Mouse (Mus musculus) intestine, postnatal 0 days (tissue): ENCODE measurements around the gene Lrrc23. TPM values are rescaled to one million over a fixed set of nuclear protein-coding genes. Genes with fewer than 3 reads are reported as not detected.
A peak's percentile ranks its signal among the peaks of the same experiment; 100 is the strongest.

Source experiments
- ATAC-seq: fragments of 200-750 bp; cut with Nextera tagmentation; 2 replicates; pipeline ENCODE4 v1.8.0; 2017; ENCODE audit warnings: mild to moderate bottlenecking, moderate TSS enrichment, moderate library complexity
- H3K27ac ChIP-seq: fragments of 300-500 bp; sonication (generic); 2 replicates; pipeline ENCODE4 v1.5.1; 2014; ENCODE audit warnings: mild to moderate bottlenecking, low read depth, low read length, moderate library complexity
- H3K27me3 ChIP-seq: fragments of 300-500 bp; sonication (generic); replicated peaks from 2 replicates; pipeline ENCODE4 v1.6.1; 2014; ENCODE audit warnings: low read length, mixed read lengths; ENCODE audit not compliant: control insufficient read depth, insufficient read depth
- H3K36me3 ChIP-seq: fragments of 300-500 bp; sonication (generic); 2 replicates; pipeline ENCODE4 v1.6.1; 2014; ENCODE audit warnings: mild to moderate bottlenecking, moderate library complexity; ENCODE audit not compliant: control insufficient read depth, insufficient read depth
- H3K4me1 ChIP-seq: fragments of 300-500 bp; sonication (generic); replicated peaks from 2 replicates; pipeline ENCODE4 v1.6.1; 2014; ENCODE audit warnings: antibody characterized with exemption, low read length, mixed read lengths; ENCODE audit not compliant: control insufficient read depth, insufficient read depth
- H3K4me2 ChIP-seq: fragments of 300-500 bp; sonication (generic); replicated peaks from 2 replicates; pipeline ENCODE4 v1.6.1; 2014; ENCODE audit warnings: low read depth, mild to moderate bottlenecking, moderate library complexity
- H3K4me3 ChIP-seq: fragments of 300-500 bp; sonication (generic); 2 replicates; pipeline ENCODE4 v1.5.1; 2014; ENCODE audit warnings: low read depth, low read length
- H3K9ac ChIP-seq: fragments of 300-500 bp; sonication (generic); 2 replicates; pipeline ENCODE4 v1.6.1; 2014; ENCODE audit warnings: mild to moderate bottlenecking, low read depth, low read length
- H3K9me3 ChIP-seq: fragments of 300-500 bp; sonication (generic); 2 replicates; pipeline ENCODE4 v1.6.1; 2016; ENCODE audit warnings: mixed run types; ENCODE audit not compliant: control insufficient read depth
- CTCF ChIP-seq: sonication (generic); IDR thresholded peaks from 2 replicates; pipeline ENCODE4 v1.5.1; 2016; ENCODE audit warnings: low read depth, mild to moderate bottlenecking, control low read depth, antibody characterized with exemption, moderate library complexity
- WGBS: fragments of 180-500 bp; shearing (Covaris S2); extraction: QIAGEN DNeasy Blood & Tissue Kit; methylation state at CpG from one replicate; pipeline ENCODE4 v1.1.7; 2014; 5-methylcytosine and 5-hydroxymethylcytosine counted together
- polyA plus RNA-seq: library from polyadenylated mRNA; unstranded; fragments of >200 nt; fragmentation: Nextera tagmentation; extraction: Ambion mirVana; gene quantifications from 2 replicates; pipeline ENCODE4 v1.2.1, GENCODE M21; 2015

Gene Lrrc23
- polyA plus RNA-seq, 1 experiment from 2014 or later: 0.21 TPM

DNA sequence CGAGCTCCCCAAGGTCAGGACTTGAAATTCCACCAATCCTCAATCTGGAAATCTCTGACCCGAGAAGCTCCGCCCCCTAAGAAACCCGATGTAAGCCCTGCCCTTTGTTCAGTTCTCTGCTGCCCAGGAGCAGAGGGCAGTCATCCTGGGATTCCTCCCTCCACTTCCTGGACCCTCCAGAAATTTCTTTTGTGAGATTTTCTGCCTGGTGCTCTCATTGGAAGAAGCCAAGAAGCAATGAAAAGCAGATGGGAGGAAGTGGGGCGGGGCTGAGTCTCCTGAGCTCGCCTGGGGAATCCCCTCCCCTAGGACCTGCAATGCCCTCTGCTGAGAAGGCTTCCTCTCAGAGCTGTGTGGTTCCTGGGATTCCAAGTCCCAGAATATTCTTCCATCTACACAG is 2.9 kb upstream of the Lrrc23 start:
- no peaks in the 10 kb centered on the region for H3K9me3 ChIP-seq
- no peak for ATAC-seq
- H3K36me3 ChIP-seq: no peaks in the 10 kb centered on the region
- H3K27ac ChIP-seq: no peak overlapping the region
- H3K9ac ChIP-seq: no peak overlapping the region
- H3K27me3 ChIP-seq: peaks cover 12% of the 10 kb centered on the region; the same call in 1 of the 2 replicates
- peak overlapping the region; percentile 53 for H3K4me2 ChIP-seq
- H3K4me1 ChIP-seq: no peaks in the 10 kb centered on the region
- TF ChIP-seq CTCF: no peak
- 17% methylated on average over 6 of the region's 6 CpGs for WGBS
- peak overlapping the region; percentile 2; the same call in 1 of the 2 replicates for H3K4me3 ChIP-seq

- H3K9ac ChIP-seq: no peak overlapping the region
- no peaks in the 10 kb centered on the region for H3K9me3 ChIP-seq
- ATAC-seq: no peak
- H3K36me3 ChIP-seq: no peaks in the 10 kb centered on the region
- WGBS: 83% methylated on average over 7 of the region's 7 CpGs
- no peak overlapping the region for H3K4me3 ChIP-seq
- no peaks in the 10 kb centered on the region for H3K4me1 ChIP-seq
- H3K27me3 ChIP-seq: peaks cover 12% of the 10 kb centered on the region; the same call in 1 of the 2 replicates
- H3K27ac ChIP-seq: no peak overlapping the region
- no peak overlapping the region for H3K4me2 ChIP-seq
- no peak for TF ChIP-seq CTCF
These were observed 1.4 kb upstream of the Lrrc23 start for GRCm38 (mm10) chr6:124780917-124781316.

- peak; percentile 23; the same call in 1 of the 2 replicates for TF ChIP-seq CTCF
- Histone ChIP-seq H3K36me3 (no peaks in the 10 kb centered on the region), H3K4me3 (peak overlapping the region; percentile 22), H3K9me3 (no peaks in the 10 kb centered on the region), H3K4me2 (peak overlapping the region; percentile 56), H3K27me3 (peaks cover 12% of the 10 kb centered on the region; the same call in 1 of the 2 replicates), H3K27ac (no peak overlapping the region), H3K4me1 (no peaks in the 10 kb centered on the region), H3K9ac (no peak overlapping the region)
- WGBS: 7% methylated on average over 10 of the region's 10 CpGs
- ATAC-seq: no peak
These were observed 473 bp upstream of the Lrrc23 start for GRCm38 (mm10) chr6:124779984-124780416.

- no peak overlapping the region for H3K27ac ChIP-seq
- ATAC-seq: no peak
- WGBS: 82% methylated on average over 15 of the region's 15 CpGs
- H3K4me2 ChIP-seq: no peak overlapping the region
- no peak overlapping the region for H3K9ac ChIP-seq
- H3K4me1 ChIP-seq: no peaks in the 10 kb centered on the region
- no peak for TF ChIP-seq CTCF
- H3K36me3 ChIP-seq: no peaks in the 10 kb centered on the region
- H3K4me3 ChIP-seq: no peak overlapping the region
- H3K27me3 ChIP-seq: peaks cover 11% of the 10 kb centered on the region
- H3K9me3 ChIP-seq: no peaks in the 10 kb centered on the region
These were observed 9.0 kb downstream of the Lrrc23 start for GRCm38 (mm10) chr6:124770511-124770910.

DNA sequence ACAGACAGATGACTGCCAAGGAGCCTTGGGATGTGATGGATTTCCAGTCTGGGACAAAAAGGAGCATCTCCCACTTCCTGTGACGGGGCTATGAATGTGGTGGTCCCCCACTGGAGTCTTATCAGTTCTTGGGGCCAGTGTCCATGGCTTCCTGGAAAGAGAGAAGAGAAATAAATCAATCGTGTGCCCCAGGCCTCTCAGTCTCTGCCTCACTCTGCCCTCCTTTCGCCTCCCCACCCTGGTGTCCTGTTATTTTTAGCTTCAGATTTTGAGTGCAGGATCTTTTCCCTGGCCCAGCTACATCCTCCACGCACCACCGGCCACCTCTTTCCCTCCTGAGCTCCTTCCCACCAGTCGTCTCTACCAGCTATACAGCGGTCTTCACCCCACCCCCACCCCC is 9.5 kb downstream of the Lrrc23 start:
- no peak for ATAC-seq
- H3K27me3 ChIP-seq: peaks cover 11% of the 10 kb centered on the region
- peak overlapping the region; percentile 27; the same call in 1 of the 2 replicates for H3K9ac ChIP-seq
- WGBS: 68% methylated on average over 7 of the region's 7 CpGs
- H3K9me3 ChIP-seq: no peaks in the 10 kb centered on the region
- H3K4me1 ChIP-seq: no peaks in the 10 kb centered on the region
- TF ChIP-seq CTCF: no peak
- no peaks in the 10 kb centered on the region for H3K36me3 ChIP-seq
- peak overlapping the region; percentile 43; the same call in 1 of the 2 replicates for H3K4me3 ChIP-seq
- H3K4me2 ChIP-seq: peak overlapping the region; percentile 75; the same call in 1 of the 2 replicates
- no peak overlapping the region for H3K27ac ChIP-seq

- H3K9me3 ChIP-seq: no peaks in the 10 kb centered on the region
- no peak within 1 kb of the TSS for H3K27ac ChIP-seq
- ATAC-seq: peak; percentile 53
- H3K4me3 ChIP-seq: peak within 1 kb of the TSS; percentile 43
- WGBS: under 1% methylated on average over 52 of the region's 54 CpGs
- peak within 1 kb of the TSS; percentile 27; the same call in 1 of the 2 replicates for H3K9ac ChIP-seq
- H3K27me3 ChIP-seq: peaks cover 11% of the 10 kb centered on the region
- peak within 1 kb of the TSS; percentile 75 for H3K4me2 ChIP-seq
- H3K4me1 ChIP-seq: no peaks in the 10 kb centered on the region
- H3K36me3 ChIP-seq: no peaks in the 10 kb centered on the region
- TF ChIP-seq CTCF: no peak
These were observed 10.3 kb downstream of the Lrrc23 start, which contains the start of gene Eno2 for GRCm38 (mm10) chr6:124769101-124769765. Eno2 (minus strand) TSS chr6:124769673.
